1 mouse cellular context compared by ENCODE assay signal in the genomic region with DNA sequence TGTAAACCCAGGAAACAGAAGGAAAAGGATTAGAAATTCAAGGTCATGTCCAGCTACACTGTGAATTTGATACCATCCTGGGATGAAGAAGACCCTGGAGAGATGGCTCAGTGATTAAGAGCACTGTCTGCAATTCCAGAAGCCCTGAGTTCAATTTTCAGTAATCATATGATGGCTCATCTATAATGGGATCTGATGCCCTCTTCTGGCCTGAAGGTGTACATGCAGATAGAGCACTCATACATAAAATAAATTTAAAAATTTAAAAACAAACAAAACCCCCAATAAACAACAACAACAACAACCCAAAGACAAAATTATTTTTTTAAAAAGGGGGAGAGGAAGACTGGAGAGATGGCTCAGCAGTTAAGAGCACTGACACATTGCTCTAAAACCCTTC.
A peak's percentile ranks its signal among the peaks of the same experiment; 100 is the strongest.
TF ChIP-seq lines count a peak whose summit lies in the region.

No protein-coding gene starts in this region.

TF ChIP-seq in CH12.LX, 34 proteins besides CTCF, POLR2A, EP300 and RAD21:
- TF ChIP-seq USF1 (IDR thresholded peaks at IDR 0.05; ENCODE audit: low read depth, low read length) (no peak), SMC3 (IDR thresholded peaks at IDR 0.05; ENCODE audit: low read depth, low read length) (peak; percentile 44)
